Mouse (Mus musculus) testis, postnatal 14 days (tissue): ENCODE results near the gene Rps10.

Experiments used
- DNase-seq: peaks from one replicate; pipeline ENCODE4 v3.0.0; 2021; ENCODE audit warnings: low spot score

Gene Rps10

DNA sequence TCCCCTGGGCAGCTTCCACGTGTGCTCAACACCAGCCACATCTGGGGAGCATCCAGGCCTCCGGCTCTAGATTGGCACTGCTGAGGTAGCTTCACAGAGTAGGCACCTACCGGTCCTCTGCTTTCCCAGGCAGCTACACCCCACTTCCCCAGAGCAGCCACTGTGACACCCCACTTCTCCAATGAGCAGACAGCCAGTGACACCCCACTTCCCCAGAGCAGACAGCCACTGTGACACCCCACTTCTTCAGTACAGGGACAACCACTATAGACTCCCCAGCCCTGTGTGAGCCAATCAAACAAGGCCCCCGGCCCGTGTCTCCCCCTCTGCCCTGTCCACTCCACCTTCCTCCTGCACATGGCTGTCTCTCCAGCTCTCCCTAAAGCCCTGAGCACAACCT lies 24.5 kb downstream of the Rps10 start:
- no peak for DNase-seq

DNA sequence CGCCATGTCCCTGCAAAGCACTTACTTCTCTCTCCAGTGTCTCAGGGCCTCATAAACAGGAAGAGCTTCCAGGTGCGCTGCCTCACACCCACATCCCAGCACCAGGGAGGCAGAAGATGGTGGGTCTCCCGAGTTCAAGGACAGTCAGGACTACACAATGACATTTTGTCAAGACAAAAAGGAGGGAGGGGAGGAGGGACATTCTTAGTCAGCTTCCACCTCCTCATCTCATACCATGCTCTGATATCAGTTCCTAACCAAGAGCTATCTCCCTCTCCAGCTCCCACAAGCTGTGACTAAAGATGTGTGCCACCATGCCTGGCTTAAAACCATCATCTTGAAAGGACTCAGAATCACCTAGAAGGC lies 25.0 kb downstream of the Rps10 start:
- no peak for DNase-seq

DNA sequence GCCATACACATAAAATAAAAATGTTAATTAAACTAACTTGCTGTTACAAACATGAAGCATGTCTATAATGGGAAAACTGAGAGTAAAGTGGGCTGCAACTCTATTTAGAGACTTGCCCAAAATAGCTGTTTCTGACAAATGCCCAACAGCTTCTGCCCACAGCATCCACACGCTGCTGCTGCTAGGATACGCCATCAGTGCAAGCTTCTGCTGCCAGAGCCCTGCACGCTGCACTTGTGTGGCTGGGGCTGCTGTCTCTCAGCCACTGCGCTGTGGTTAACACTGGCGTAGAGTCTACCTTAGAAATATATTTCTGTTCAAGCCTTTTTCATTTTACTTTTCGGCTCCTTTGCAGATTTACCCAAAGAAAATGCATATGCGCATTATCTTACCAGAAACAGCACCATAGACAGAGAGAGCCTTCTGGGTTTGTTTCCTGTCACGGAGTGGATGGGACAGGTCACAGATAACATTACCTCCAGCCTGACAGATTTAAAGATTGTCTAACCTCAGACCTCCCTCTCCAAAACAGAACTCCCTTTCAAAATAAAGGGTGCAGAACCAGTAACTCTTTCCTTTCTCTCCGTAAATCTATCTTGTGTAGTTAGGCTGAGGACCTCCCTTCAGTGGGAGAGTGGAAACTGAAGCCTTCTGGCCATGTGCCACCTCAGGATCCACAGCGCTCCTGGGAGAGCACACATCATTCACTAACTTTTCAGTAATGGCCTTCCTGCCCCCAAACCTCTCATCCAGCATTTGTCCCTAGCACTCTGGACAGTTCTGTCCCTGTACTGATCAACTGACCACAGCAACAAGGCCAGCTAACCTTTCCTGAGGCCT lies 25.6 kb downstream of the Rps10 start:
- DNase-seq, result no peak

DNA sequence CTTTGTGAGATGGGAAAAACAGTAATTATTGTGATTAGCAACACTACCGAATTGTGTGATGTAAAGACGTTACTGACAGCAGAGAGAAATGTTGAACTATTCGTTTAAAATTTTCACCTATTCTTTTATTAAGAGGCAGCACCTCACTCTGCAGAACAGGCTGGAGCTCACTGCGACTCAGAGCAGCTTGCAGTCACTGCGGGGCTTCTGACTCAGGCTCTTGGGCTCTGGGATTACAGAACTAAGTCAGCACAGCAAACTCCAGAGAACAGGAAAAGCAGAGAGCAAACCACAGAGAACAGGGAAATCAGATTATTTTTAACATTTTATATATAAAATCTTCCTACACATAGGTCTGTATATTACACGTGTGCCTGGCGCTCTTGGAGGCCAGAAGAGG lies 26.9 kb downstream of the Rps10 start:
- no peak for DNase-seq

DNA sequence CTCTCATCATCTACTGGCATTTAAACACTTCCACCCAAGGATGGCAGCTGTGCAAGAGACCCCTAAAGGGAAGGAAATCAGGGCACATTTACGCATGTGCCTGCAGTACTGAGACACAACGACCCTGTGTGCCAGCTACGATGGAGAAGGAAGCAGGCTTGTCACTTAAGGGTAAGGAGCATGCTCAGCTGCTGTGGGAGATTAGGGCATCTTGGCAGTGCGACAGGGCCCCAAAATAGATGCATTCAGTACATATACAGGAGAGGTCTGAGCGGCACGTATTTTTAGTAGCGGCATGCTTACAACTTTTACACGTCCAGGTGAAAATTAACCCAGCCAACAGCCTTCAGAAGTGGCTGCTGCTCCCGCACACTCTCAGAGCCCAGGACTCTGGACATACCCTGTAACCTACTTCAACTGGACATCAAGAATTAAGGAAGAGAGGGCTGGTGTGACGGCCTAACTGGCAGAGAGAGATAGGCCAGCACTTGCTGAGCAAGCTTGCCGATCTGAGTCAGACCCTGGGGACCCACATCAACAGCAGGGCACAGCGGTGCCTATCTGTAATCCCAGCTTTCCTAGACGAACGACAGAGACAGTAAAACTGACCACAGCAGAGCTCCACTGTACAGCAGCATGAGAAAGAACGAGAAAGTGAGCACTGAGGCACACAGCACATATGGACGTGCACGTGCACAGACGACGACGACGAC lies 32.8 kb downstream of the Rps10 start:
- DNase-seq, result no peak

DNA sequence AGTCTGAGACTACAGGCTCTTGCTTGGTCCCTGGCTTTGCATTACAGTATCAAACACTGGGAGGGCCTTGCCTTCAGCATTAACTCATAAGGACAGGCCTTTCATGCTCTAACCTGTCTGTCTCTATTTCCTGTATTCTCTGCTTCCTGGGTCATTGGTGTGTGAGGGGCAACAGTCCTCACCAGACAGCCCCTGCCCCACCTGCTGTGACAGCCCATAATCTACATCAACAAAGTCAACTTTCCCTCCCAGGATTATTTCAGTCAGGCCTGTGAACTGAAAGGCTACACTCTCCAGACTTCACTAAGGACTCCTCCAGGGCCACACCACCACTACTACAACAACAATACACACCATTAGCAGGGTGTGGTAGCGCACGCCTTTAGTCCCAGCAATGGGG lies 33.4 kb downstream of the Rps10 start:
- DNase-seq, result no peak

DNA sequence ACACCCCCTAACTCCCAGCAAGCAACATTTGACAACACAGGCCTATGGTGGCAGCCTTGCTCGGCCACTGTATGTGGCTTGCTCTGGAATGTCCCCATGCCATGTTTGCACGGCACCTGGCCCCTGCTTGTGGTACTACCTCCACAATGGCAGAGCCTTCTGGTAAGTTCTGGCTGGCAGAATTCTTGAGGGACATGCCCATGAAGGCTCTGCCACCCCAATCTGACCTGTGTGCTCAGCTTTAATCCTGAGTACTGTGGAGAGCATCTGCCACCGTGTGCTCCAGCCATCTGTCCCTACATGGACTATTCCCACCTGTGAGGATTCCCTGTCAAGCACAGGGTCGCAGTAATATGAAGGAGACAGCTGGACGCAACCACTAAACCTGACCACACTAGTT lies 35.6 kb downstream of the Rps10 start:
- DNase-seq, result no peak

DNA sequence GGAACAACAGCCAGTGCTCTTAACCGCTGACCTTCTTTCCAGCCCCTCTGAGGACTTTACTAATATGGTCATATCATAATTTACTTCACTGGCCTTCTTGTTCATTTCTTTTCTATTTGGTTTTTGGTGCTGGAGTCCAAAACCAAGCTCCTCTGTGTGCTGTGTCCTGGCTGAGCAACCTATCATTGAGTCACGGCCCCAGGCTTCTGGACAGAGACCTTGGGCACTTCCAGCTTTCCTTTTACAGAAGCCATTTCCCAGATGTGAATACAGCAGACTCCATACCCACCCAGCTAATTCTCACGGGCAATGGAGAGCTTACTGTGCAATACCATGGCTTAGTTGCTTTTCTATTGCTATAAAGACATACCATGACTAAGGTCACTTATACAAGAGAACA lies 36.2 kb downstream of the Rps10 start:
- DNase-seq, result no peak

DNA sequence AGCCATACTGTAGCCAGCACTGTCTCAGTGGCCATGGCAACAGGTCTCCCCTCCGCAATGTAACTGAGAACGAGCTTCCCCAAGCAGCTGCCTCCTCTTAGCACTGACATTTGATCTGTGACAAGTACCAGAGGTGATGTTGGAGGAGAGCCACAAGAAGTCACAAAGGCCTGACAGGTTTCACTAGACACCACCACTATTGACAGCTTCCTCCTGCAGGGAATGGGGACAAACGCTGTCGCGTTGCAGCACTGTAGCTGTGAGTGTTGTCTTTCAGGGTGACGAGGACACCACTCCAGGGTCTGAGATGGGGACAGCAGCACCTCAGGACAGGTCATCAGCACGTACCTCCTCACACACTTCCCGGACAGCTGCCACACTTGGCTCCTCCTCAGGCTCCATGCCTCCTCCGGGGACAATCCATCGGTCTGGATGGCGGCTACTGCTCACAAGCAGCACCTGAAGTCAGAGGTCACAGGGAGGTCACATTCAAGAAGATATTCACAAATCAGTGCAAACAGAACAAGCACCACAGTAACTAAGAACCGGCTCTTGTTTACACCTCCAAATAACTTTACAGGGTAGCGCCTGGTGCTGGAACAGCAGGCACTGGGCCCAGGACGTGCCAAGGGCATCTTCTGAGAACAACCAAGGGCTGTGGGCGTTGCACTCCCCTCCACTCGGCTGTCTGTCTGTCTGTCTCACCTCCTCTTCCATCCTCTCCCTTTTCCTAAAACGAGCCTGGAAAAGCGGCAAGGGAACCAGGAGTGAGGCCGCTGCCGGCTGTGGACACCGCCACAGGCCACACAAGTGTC lies 39.9 kb downstream of the Rps10 start:
- DNase-seq, result no peak

DNA sequence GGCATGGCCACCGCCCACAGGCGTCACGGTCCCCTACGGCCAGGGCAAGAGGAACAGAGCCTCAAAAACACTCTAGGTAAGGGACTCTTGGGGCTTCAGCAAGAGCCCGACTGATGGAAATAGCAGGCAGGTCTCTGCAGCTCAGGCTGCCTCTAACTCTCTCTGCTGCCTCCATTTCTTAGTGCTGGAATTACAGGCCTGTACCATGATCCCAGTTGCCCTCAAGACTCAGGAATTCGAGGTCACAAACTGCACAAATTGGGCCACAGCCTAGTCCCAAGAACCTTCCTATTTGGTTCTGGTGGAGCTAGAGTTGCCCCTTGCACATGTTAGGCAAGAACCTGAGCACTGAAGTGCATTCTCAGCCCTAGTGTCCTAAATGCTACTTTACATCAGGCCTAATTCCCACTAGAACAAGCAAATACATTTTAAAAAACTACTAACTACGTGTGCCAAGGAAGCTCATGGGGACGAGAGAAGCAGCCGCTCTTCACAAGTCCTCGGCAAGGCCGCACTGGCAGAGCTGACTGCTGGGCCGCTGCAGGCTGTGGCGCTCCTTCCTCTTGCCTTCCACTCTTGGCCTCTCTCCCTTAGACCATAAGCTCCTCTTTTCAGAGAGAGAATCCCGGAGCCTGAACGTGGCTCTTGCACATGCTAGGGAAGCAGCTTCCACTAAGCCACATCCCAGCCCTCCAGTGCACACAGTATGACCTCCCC lies 40.7 kb downstream of the Rps10 start:
- DNase-seq, result no peak

DNA sequence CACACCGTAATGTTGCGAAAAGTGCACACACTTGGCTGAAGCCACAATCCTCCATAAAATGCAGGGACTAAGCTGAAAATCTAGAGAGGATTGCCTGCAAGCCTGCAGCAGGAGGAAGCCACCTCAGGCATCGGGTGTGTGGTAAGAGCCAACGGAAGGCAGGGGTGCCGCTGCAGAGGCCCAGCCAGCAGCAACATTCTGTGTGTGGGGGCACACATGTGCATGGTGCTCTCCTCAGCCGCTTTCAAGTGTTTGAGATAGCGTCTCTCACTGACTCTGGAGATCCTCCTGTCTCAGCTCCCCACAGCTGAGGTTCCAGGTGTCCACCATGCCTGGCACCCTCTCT lies 43.9 kb downstream of the Rps10 start:
- no peak for DNase-seq

DNA sequence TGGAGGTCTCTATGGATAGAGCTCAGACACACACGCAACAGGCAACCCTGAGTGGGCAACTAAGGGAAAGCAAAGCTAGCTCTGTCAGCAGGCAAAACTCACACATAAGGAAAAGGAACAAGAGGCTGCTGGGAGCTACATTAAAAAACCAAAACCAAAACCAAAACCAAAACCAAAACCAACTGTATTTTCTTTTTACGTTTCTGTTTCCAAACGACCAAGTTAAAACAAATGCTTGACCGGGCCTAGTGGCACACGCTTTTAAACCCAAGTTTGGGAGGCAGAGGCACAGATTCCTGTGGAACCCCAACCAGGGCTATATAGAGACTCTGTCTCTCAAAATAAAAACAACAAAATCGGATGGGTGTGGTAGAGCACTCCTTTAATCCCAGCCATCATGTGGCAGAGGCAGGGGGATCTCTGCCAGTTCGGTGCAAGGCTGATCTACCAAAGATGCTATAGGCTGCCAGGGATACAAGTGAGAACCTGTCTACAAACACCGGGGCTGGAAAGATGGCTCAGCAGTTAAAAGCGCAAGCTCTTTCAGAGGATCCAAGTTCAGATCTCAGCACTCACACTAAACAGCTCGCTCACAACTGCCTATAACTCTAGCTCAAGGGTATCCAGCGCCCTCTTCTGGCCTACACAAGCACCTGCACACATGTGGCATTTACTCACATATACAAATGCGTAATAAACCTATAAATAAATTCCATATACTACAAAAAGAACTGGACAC lies 44.5 kb downstream of the Rps10 start:
- no peak for DNase-seq

DNA sequence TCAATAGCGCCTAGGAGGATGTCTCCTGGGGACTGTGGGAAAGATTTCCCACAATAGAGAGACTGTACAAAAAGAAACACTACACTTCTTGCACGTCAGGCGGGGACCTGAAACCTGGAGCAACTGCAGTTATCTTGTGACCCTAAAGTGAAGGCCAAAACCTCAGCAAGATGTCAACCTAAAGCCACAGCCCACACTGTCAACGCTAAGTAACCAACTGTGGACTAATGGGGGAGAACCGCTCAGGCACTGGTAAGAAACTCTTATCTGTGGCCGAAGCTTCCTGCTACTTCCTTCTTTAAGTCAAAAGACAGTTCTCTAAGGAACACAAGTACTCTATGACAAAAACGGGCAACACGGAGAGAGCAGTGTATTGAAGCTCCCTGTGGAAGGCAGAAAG lies 48.2 kb downstream of the Rps10 start:
- no peak for DNase-seq

DNA sequence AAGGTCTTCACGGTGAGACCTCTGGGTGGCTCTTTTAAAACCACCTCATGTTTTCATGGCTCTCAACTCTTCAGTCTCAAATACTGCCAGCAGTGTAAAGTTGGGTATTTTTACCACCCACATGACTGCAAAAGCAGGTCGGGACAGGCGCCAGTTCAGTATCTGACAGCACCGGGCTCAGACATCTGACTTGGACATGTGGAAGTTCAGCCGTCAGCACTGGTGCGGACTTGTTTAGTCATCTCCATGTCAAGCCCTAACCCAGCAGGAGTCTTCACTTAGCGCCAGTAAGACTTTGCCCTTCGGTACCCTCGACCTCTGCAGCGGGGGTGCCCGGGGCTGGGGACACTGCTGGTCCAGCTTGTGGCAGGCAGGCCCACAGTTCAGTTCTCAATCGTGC lies 49.2 kb downstream of the Rps10 start:
- no peak for DNase-seq

DNA sequence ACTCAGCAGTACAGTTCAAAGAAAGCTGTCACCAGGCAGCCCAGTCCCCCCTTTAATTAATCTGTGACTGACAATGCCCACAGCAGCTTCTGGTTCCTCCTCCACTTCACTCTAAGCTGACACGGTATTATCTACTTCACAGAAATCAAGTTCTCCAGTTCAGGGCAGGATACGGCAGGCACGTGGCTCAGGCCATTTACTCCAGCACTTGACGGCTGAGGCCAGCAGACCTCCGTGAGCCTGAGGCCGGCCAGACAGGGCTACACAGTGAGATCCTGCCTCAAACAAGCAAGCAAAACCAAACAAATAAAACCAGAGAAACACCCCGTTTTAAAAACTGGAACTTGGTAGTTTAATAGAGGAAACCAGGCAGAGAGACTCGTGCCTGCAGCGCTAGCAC lies 49.8 kb downstream of the Rps10 start:
- DNase-seq, result no peak

DNA sequence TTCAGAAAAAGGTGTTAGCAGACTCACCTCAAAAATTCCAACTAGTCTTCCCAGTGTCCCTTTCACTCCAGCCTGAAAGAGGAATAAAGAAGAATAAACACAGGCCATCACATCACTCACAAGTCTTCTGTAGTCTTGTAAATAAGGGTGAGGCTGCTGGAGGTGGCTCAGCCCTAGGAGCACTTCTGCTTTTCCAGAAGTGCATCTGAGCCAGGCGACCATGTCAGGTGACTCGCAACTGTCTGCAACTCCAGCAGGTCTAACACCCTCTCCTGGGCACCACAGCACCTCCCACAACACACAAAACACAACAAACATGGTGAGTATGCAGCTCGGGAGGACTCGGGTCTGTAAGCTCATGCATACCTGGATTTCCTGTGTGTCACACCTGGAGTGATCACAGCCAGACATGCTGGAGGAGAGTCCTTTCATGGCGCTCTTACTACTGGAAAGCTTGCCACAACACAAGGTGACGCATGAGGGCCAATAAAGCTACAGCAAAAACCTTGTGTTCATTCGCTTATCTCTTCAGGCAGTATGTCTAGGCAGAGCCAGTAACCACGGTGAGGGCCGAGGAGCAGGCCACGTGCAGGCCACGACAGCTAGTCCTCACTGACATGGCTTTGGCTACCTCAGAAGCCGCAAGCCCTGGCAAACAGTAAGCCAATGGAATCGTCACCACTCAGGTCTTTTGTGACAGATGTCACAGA lies 53.1 kb downstream of the Rps10 start:
- no peak for DNase-seq
